Mouse (Mus musculus) CD4-positive, CD25-positive, alpha-beta regulatory T cell, adult 4 months (primary cell): Measurements from ENCODE around the gene Gm7029. TPM values are rescaled to one million over a fixed set of nuclear protein-coding genes. Genes with fewer than 3 reads are reported as not detected.
A peak's percentile ranks its signal among the peaks of the same experiment; 100 is the strongest.
"Not testable (repeated sequence)": the region's sequence is repeated elsewhere in the genome, so short reads cannot be mapped to it uniquely, and the experiment has no call there.

Experiments
- ATAC-seq: one replicate; pipeline ENCODE4 v1.8.0; 2017
- polyA plus RNA-seq, 2 experiments: library from polyadenylated mRNA; unstranded; fragments of 100-300 nt; shearing (Covaris generic); gene quantifications; one replicate each; pipeline ENCODE4 v1.2.1; 2017

Gm7029 gene
- polyA plus RNA-seq = not detected

GRCm38 (mm10) chr17:33873537-33873936 is at the start of gene Gm7029:
Gene Gm7029 (plus strand): TSS chr17:33873837.
- ATAC-seq = not testable (repeated sequence)

DNA sequence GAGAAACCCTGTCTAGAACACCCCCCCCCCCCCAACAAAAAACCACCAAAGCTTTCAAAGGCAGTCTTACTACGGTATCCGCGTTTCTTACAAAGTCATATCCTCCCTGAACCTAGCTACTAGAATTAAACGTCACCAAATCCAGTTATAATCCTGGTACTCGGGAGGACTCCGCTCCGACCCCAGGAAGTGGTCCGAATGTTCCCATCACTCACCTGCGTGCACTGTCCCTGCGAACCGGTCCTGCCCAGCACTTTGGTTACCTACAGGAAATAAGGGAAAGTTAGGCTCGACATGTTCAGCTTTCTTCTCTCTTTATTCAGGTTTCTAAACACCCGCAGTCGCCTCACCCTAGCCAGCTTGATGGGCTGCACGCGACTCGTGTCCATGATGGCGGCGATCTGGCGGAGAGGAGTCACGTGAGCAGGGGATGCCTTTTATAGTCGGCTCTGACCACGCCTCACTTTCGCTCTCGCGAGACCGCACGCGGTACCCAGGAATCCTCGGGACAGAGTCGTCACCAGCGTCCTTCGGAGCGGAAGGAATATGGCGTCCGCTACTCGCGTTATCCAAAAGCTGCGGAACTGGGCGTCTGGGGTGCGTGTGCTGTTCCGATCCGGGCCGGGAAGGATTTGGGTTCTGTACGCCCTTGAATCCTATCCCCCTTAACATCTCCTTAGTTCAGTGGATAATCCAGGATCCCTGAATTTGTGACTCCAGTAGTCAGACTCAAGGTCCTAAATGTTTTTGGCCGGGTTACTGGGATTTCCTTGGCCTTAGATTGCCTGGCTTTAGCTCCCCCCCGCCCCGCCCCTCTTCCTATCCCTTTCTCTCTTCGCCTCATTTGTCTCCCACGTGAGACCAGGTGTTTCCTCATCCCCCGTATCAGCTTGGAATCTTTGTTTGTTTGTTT is 49.3 kb upstream of the Gm7029 start, which contains the start of the genes Rps28 and Ndufa7:
Gene Rps28, minus strand, starts transcription at position 479 of the 913 bp plus-strand sequence.
Gene Ndufa7, plus strand, starts transcription at position 489 of the 913 bp plus-strand sequence.
- peak; percentile 98 for ATAC-seq

GRCm38 (mm10) chr17:33824997-33825330 is 48.7 kb upstream of the Gm7029 start:
- ATAC-seq = not testable (repeated sequence)

DNA sequence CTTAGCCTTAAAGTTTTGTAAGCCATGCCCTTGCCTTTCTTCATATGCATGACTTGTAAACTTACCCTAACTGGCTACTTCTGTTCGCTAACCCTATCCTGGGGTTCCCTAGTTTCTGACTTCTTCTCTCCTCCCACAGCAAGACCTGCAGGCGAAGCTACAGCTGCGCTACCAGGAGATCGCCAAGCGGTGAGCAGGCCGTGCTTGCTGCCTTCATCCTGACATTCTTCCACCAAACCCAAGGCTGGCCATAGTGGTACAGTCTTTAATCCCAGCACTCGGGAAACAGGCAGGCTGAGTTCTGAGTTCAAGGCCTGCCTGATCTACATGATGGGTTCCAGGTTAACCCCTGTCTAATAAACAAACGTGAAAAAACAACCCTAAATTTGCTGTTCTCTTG is 48.2 kb upstream of the Gm7029 start:
- ATAC-seq = no peak

- peak; percentile 28 for ATAC-seq
Measured at GRCm38 (mm10) chr17:33826850-33827249, 46.8 kb upstream of the Gm7029 start.

DNA sequence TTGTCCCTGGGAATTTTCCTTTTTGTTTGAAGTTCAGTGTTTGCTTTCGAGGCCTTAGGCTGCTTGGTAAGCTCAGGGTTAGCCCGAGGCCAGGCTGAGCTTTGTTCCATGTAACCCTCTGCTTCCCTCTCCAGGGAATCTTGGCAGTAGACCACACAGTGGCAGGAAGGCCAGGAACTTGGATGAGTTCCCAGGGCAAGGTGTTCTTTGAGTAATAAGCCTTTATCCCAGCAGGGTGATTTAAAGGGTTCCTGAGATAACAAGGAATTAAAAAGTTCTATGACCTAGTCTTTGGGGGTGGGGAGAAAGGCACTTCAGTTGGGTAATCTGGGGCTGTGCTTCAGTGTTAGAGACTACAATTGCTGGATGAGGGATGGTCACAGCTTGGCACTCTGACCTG is 44.7 kb upstream of the Gm7029 start:
- ATAC-seq = no peak

GRCm38 (mm10) chr17:33829561-33829960 is 44.1 kb upstream of the Gm7029 start:
- ATAC-seq = no peak

- ATAC-seq = peak; percentile 96
Measured at GRCm38 (mm10) chr17:33842966-33843795, 30.5 kb upstream of the Gm7029 start, which contains the start of gene Cd320. Gene Cd320 (plus strand): TSS chr17:33843091.

DNA sequence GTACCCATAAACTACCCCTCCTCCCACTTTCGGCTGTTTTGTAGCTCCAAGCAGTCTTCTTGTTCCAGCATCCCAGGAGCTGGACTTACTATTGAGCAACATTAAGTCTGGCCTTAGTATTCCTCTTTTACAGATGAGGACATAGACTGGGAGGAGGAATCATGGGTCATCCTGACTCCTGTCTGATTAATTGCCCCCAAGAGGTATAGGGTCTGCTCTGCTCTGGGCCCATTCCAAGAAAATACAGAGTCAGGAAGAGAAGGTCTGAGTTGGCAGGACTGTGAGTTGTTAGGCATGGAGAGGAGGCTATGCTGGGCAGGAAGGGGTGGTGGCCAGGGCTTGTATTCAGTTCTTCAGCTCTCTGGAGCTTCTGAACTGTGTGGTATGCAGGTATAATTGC is 29.4 kb upstream of the Gm7029 start:
- no peak for ATAC-seq

DNA sequence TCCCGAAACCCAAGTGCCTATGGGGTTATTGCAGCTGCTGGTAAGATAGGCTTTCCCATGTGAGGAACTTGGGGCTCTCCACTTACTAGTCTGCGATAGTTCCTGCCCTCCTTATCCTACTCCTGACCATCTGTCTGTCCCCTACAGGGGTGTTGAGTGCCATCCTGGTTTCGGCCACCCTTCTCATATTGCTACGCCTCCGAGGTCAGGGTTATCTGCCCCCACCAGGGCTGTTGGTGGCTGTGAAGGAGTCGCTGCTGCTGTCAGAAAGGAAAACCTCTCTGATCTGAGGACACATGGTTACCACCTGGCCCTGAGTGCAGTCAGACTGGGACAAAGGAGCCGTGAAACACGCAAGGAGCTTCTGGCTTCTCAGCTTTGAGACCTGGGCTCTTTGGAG is 25.5 kb upstream of the Gm7029 start:
- ATAC-seq = no peak

GRCm38 (mm10) chr17:33851331-33851730 is 22.3 kb upstream of the Gm7029 start:
- ATAC-seq = peak; percentile 96

GRCm38 (mm10) chr17:33857816-33858215 is 15.8 kb upstream of the Gm7029 start:
- no peak for ATAC-seq

DNA sequence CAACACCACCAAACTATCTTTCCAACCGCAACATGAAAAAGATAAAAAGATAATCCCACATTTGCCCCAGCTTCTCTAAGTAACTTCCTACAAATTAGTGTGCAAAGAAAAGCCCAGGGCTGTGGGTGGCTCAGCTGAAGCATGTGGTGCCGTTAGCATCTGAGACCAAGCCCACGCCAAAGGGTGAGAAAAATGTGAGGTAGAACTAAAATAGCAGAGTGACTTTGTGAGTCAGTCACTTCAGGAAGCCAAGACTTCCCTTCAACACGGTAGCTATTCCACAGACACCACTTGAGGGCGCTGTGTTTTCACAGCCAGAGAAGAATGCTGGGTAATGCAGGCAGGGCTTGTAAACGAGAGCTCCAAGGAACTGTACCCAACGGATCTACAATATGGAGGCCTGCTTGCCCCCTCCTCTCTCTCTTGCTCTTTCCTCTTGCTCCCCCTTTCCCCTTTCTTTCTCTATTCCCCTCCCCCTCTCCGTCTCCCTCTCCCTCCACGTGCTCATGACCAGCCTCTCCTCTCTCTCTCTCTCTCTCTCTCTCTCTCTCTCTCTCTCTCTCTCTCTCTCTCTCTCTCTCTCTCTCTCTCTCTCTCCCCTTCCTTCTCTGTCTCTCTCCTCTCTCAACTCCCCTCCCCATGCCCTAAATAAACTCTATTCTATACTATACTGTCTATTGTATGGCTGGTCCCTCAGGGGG is 8.2 kb upstream of the Gm7029 start:
- ATAC-seq = peak; percentile 97

DNA sequence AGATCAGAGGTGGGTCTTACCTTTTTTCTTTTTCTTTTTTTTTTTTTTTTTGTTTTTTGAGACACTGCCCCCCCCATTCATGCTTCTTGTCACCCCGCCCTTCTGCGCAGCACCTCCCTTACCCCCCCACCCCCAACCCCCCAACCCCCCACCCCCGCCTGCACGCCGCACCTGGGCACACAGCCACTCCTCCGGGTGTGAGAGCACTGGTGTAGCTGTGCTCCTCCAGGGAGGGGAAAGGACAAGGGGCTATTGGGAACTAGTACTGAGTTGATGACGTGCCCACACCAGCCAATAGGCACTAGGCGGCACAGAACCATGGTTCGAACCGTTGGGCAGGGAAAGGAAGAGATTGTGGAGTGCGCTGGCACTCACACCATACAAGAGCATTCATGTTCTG is 774 bp downstream of the Gm7029 start:
- ATAC-seq = no peak

- ATAC-seq = not testable (repeated sequence)
Measured at GRCm38 (mm10) chr17:33875797-33876196, 2.2 kb downstream of the Gm7029 start.

DNA sequence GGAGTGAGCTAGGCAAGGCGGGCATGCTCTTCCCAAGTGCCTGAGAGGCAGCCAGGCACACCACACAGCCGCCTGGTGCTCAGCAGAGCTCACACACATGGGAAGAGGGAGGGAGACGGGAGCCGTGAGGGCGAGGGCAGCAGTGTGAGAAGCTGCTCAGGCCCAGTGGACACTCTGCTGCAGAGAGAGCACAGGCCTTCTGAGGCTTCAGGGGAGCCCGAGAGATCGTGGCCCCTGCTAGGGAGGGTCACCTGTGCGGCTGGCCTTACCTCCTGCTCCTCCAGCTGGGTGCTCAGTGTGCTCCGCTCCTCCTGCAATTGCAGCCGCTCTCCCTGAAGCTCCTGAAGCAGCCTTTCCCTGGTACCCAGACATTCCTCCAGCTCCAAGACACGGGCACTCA is 10.7 kb downstream of the Gm7029 start:
- ATAC-seq = not testable (repeated sequence)

GRCm38 (mm10) chr17:33887802-33888201 is 14.2 kb downstream of the Gm7029 start:
- ATAC-seq = not testable (repeated sequence)

DNA sequence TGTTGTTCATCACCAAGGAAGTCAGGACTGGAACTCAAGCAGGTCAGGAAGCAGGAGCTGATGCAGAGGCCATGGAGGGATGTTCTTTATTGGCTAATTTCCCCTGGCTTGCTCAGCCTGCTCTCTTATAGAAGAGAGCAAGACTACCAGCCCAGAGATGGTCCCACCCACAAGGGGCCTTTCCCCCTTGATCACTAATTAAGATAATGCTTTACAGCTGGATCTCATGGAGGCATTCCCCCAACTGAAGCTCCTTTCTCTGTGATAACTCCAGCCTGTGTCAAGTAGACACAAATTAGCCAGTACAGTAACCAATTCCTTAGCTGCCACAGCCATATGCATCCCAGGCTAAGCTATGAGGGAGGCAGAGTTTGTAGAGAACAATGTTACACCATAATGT is 14.6 kb downstream of the Gm7029 start:
- not testable (repeated sequence) for ATAC-seq

DNA sequence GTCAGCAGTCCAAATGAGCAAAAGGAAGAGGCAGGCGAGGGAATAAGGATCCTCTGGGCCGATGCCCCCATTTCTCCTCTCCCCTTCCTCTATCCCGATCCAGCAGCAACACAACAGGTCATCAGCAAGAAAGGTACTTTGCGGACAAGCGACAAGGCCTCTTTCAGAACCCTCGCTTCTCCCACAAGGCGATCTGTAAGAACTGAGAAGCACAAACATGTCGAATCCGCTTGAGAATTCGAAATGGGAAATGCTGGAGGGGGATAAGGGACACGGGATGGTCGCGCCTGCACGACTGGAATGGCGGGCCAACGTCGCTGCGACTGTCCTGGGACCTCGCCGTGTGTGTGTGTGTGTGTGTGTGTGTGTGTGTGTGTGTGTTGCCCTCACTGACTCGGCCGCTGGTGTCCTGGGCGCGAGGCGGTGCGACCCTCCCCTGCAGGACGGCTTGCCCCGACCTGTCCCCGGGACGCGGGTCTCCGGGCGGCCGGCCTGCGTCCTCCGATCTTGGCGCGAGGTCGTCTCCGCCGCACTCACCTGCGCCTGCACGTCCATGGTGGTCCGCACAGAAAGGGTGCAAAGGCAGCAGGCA is 16.4 kb downstream of the Gm7029 start:
- not testable (repeated sequence) for ATAC-seq

- peak; percentile 99 for ATAC-seq
Measured at GRCm38 (mm10) chr17:33890533-33891059, 17.0 kb downstream of the Gm7029 start, which contains the start of gene Kifc1. Gene Kifc1 (minus strand): TSS chr17:33890661.

DNA sequence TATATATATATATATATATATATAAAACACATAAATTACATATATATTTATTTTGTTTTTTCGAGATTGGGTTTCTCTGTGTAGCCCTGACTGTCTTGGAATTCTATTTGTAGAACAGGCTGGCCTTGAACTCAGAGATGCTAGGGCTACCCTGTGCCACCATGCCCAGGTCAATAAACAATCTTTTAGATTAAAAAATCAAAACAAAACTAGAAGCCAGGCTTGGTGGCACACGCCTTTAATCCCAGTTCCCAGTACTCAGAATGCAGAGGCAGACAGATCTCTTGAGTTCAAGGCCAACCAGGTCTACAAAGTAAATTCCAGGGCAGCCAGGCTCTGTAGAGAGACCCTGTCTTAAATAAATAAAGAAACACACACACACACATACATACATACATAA is 17.7 kb downstream of the Gm7029 start:
- no peak for ATAC-seq

GRCm38 (mm10) chr17:33891892-33892291 is 18.3 kb downstream of the Gm7029 start:
- ATAC-seq = not testable (repeated sequence)
